Mouse (Mus musculus): ENCODE measurements around the gene Ifit2.
"Not testable (repeated sequence)": the region's sequence is repeated elsewhere in the genome, so short reads cannot be mapped to it uniquely, and the experiment has no call there.

Gene Ifit2

DNA sequence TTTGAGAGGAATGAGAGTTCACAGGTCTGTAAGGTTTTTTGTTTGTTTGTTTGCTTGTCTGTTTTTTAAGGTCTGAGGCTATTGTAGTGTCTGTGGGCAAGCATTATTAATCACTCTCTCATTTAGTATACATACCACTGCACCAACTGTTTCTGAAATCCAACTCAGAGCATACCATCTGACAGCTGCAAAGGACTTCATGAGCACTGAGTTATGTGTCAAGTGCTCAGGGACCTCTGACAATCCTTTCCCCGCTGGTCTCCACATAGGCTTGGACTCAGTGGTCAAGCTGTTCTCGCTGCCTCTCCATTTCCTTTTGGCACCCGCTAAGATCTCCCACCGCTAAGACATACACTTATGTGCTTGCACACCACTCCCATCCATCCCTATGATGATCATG is 4.3 kb upstream of the Ifit2 start:
- no peak for DNase-seq (ENCODE audit: extremely low spot score, low spot score)

GRCm38 (mm10) chr19:34547976-34548375 is 2.5 kb upstream of the Ifit2 start:
- DNase-seq (ENCODE audit: extremely low spot score, low spot score) = peak; percentile 68

- no peak for DNase-seq (ENCODE audit: extremely low spot score, low spot score)
These were observed 325 bp upstream of the Ifit2 start for GRCm38 (mm10) chr19:34550205-34550533.

DNA sequence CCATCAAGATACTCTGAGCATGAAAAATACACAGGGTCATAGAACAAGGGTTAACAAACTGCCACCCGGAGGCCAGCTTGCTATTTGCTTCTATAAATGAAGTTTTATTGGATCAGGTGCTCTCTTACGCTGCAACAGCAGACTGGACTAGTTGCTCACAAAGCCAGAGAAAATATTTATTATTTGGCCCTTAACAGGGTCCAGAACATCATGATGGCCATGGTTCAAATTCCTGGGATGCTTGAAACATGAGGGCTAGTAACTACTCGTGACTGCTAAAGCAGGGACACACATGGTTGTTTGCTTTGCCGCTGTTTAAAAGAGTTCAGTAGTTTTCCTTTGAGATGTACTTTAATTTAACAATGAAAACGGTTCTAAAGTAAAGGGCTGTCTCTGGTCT is 1.5 kb downstream of the Ifit2 start:
- DNase-seq (ENCODE audit: extremely low spot score, low spot score) = no peak

DNA sequence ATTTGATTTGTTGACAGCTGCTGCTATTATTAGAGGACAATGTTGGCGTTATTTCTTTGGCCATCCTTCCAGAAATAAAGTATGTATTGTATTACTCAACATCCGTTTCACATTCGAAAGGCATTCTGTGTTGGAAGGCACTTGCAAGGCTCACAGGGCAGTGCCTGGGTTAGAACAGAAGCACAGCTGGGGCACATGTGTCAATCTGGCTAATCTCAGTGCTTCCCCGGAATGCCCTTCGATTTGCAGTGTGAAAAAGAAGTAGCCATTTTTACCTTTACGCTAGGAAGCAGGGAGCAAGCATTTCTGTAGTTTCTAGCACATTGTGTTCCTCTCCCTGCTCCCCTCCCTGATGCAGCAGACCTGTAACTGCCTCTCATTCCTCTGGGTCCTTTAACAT is 2.5 kb downstream of the Ifit2 start:
- no peak for DNase-seq (ENCODE audit: extremely low spot score, low spot score)

- no peak for DNase-seq (ENCODE audit: extremely low spot score, low spot score)
These were observed 3.0 kb downstream of the Ifit2 start for GRCm38 (mm10) chr19:34553522-34553921.

DNA sequence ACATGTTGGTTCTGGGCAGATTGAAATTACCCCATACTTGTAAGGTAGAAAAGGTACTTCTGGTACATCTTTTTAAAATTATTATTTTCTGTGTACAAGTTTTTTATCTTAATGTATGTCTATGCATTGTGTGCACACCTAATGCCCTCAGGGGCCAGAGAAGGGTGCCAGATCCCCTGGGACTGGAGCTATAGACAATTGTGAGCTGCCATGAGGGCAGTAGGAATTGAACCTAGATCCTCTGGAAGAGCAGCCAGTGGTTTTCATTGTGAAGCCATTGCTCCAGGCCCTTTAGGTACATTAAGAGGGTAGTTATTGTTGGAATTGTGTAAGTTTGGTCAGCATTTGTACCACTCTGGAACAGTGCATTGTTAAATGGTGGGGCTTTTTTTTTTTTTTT is 3.6 kb downstream of the Ifit2 start:
- DNase-seq (ENCODE audit: extremely low spot score, low spot score) = no peak

- no peak for DNase-seq (ENCODE audit: extremely low spot score, low spot score)
These were observed 6.1 kb downstream of the Ifit2 start for GRCm38 (mm10) chr19:34556621-34557020.

DNA sequence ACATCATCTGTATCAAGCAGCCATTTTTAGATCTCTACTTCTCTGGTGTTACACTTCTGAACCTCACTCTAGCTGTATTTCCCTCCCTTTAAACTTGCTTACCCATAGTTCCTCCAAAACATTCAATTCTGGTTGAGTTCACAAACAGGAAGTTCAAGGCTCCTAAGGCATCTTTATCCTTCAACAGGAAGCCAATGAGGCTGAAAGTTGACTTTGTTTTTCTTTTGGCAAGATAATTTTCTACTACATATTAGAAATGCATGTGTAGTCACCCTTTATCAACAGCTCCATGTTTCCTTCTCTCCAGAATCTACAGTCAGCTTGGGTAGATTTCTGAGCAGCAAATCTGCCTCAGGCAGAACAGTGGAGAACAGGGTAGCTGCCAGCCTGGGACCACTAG is 12.1 kb downstream of the Ifit2 start:
- DNase-seq (ENCODE audit: extremely low spot score, low spot score) = no peak

DNA sequence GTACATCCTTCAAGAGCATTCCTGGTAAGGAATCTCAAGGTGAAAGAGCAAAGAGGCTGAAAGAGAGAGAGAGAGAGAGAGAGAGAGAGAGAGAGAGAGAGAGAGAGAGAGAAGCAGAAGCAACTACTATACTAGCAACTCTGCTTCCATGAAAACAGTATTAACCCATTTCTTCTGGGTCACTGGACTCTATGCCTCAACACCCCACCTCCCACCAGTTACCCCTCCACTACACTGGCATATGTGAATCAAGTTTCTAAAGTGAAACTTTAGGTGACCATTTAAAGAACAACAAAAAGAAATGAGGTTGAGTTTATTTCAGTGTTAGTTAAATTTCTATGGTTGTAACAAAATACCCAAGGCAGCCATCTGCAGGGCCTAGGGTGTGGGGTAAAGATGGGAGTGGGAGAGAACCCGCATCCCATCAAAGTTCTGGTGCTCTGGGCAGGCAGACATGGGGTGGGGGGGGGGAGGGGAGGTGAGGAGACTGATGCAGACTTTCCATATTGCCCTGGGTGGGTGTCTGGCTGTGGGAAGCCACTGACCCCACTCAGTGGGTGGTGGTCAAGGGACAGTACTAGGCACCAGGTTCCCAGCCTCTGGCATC is 15.8 kb downstream of the Ifit2 start:
- DNase-seq (ENCODE audit: extremely low spot score, low spot score) = no peak

DNA sequence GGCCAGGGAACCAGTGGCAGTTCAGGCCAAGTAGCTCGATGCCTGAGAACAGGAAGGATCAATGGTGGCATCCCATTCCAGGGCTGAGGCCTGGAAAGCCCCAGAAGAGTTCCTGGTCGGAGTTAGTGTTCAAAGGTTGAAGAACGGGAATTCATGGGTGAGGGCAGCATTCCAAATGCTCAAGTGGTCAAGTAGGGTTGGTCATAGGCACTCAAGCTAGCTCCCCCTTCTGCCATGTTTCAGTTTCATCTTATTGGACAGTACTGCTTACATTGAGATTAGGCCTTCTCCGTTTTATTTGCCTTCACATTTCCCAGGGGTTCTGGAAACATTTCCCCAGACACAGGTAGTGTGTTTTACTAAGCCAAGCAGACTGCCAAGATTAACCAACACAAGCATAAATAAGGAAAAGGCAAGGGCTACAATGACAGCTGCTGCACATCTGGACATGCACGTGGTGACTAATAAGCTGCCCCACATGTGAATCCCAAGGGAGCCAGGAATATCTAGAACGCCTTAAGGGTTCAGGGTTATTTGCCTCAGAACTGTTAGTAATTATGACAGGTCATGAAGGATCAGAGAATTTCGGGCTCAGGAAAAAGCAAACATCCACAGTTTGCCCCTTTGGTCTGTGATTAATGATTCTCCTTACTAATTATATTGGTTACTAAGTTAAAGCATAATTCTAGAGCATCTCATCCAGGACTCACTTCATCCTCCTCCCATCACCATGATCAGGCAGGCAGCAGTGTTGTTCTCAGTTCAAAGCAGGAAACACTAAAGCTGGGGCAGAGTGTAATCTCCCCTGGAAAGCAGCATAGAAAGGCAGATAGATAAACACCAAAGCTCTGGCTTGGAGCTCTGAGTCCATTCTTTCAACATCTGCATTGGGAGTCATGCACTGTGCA is 18.7 kb downstream of the Ifit2 start:
- DNase-seq (ENCODE audit: extremely low spot score, low spot score) = no peak

- no peak for DNase-seq (ENCODE audit: extremely low spot score, low spot score)
These were observed 19.5 kb downstream of the Ifit2 start for GRCm38 (mm10) chr19:34569896-34570476.

GRCm38 (mm10) chr19:34571080-34571479 is 20.6 kb downstream of the Ifit2 start:
- no peak for DNase-seq (ENCODE audit: extremely low spot score, low spot score)

- no peak for DNase-seq (ENCODE audit: extremely low spot score, low spot score)
These were observed 23.2 kb downstream of the Ifit2 start for GRCm38 (mm10) chr19:34573650-34574049.

GRCm38 (mm10) chr19:34577121-34577520 is 26.6 kb downstream of the Ifit2 start:
- no peak for DNase-seq (ENCODE audit: extremely low spot score, low spot score)

GRCm38 (mm10) chr19:34582696-34583095 is 32.2 kb downstream of the Ifit2 start:
- not testable (repeated sequence) for DNase-seq (ENCODE audit: extremely low spot score, low spot score)

GRCm38 (mm10) chr19:34583126-34583766 is 32.8 kb downstream of the Ifit2 start, which contains the start of gene Ifit3:
TSS of gene Ifit3 (plus strand) at chr19:34583531.
- not testable (repeated sequence) for DNase-seq (ENCODE audit: extremely low spot score, low spot score)

DNA sequence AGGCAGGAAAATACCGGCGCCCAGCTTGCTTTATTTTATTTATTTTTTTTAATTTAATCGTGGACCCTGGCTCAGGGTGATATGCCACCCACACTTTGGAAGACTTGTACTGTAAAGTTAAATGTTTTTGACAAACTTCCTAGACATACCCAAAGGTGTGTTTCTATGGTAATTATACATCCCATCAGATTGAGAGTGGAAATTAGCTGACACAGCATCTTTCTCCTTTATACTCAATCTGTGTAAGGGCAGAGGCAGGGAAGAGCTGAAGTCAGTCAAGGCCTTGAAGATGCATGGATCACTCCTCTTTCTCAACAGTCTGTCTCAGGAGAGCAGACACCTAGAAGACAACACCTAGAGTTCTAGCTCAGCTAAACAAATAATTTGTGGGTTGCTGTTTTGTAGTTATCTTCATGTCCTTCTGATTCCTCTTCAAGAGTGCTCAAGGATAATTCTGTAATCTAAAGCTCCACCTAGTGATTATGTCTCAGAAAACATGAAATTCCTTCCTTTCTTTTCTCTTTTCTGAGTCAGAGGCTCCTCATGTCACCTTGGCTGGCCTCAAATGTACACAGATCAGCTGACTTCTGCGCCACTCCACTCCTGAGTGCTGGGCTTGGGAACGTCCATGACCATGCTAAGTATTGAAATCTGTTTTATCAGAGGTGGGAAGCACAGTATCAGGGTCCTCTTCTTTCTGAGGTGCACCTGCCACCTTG is 35.4 kb downstream of the Ifit2 start:
- not testable (repeated sequence) for DNase-seq (ENCODE audit: extremely low spot score, low spot score)

- not testable (repeated sequence) for DNase-seq (ENCODE audit: extremely low spot score, low spot score)
These were observed 37.6 kb downstream of the Ifit2 start for GRCm38 (mm10) chr19:34587898-34588692.

DNA sequence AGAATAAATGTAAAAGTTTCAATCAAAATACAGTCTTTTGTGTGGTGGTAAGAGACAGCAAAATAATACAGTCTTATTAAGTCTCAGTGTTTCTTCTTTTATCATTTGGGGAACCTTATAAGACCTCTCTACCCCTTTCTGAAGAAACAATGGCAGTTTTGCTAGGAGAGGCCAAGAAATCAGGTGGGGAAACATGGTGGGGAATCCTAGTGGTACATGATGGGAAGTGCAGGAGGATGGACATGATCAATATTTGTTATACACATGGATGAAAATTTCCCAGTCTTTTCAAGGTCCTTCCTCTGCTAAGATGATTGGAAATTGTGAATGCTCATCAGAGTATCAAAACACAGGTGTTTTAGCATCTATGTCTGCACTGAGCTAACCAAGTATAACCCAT is 38.5 kb downstream of the Ifit2 start:
- no peak for DNase-seq (ENCODE audit: extremely low spot score, low spot score)

GRCm38 (mm10) chr19:34593456-34593855 is 43.0 kb downstream of the Ifit2 start:
- no peak for DNase-seq (ENCODE audit: extremely low spot score, low spot score)

Data from neural tube, embryonic 10.5 days (tissue).